Mouse (Mus musculus) G1E (cell line): ENCODE measurements around the gene Elovl4. TPM values are rescaled to one million over a fixed set of nuclear protein-coding genes. Genes with fewer than 3 reads are reported as not detected.

ENCODE experiments used
- ATAC-seq: 2 replicates; pipeline ENCODE4 v1.8.0; 2016; ENCODE audit warnings: mild to moderate bottlenecking; ENCODE audit not compliant: insufficient number of reproducible peaks, poor library complexity, low FRiP score, severe bottlenecking; ENCODE audit errors: extremely low read depth
- DNase-seq: peaks from one replicate; pipeline ENCODE4 v3.0.0; 2012; ENCODE audit warnings: low spot score
- H3K27me3 ChIP-seq: 2 replicates; pipeline ENCODE4 v1.6.1; 2012; ENCODE audit warnings: mild to moderate bottlenecking, low read length, inconsistent platforms; ENCODE audit not compliant: insufficient read depth
- H3K36me3 ChIP-seq: replicated peaks from 2 replicates; pipeline ENCODE3; 2012; ENCODE audit warnings: mild to moderate bottlenecking, inconsistent platforms
- H3K4me1 ChIP-seq: 2 replicates; pipeline ENCODE4 v1.6.1; 2012; ENCODE audit warnings: low read depth, low read length, inconsistent platforms, mixed read lengths; ENCODE audit not compliant: insufficient read depth
- H3K4me3 ChIP-seq: 2 replicates; pipeline ENCODE4 v1.5.1; 2012; ENCODE audit warnings: low read depth, mild to moderate bottlenecking, inconsistent platforms, low read length, moderate library complexity, mixed read lengths
- H3K9me3 ChIP-seq: replicated peaks from 2 replicates; pipeline ENCODE4 v1.6.1; 2012; ENCODE audit warnings: inconsistent platforms
- CTCF ChIP-seq: IDR thresholded peaks from 2 replicates; pipeline ENCODE4 v1.5.1; 2012; ENCODE audit warnings: low read depth, low read length, inconsistent platforms, mixed read lengths
- GATA1 ChIP-seq: IDR thresholded peaks from 2 replicates; pipeline ENCODE4 v1.6.1; 2012; ENCODE audit warnings: borderline replicate concordance, low read length, inconsistent platforms, mixed read lengths
- GATA2 ChIP-seq: IDR thresholded peaks from 2 replicates; pipeline ENCODE4 v1.6.1; 2012; ENCODE audit warnings: low read depth, low read length, inconsistent platforms, borderline replicate concordance
- POLR2AphosphoS5 ChIP-seq: IDR thresholded peaks from 2 replicates; pipeline ENCODE4 v1.6.1; 2012; ENCODE audit warnings: low read depth, low read length, inconsistent platforms; ENCODE audit not compliant: insufficient replicate concordance
- TAL1 ChIP-seq: conservative IDR thresholded peaks from 2 replicates; pipeline ENCODE4 v1.6.1; 2012; ENCODE audit warnings: low read depth, low read length, inconsistent platforms, mixed read lengths
- polyA plus RNA-seq: library from polyadenylated mRNA; stranded (reverse); fragments of >175 nt; gene quantifications from 2 replicates; pipeline ENCODE4 v1.2.3, GENCODE M21; 2012
- total RNA-seq, 2 experiments: library from RNA; stranded (forward) in 1 of 2; stranded (reverse) in 1 of 2; fragments of 200-1000 nt in 1 of 2; fragments of >200 nt in 1 of 2; fragmentation: Nextera tagmentation in 1 of 2; gene quantifications; 2 replicates each; pipeline ENCODE4 v1.2.3; 2014 to 2017

The Elovl4 gene
- total RNA-seq (2014; fragmentation: Nextera tagmentation) (not detected in 2 replicates), total RNA-seq (2017) (0.06 TPM in 1 of 2 replicates, not detected in the other), polyA plus RNA-seq (not detected in 2 replicates)

- ATAC-seq (no peak), DNase-seq (peak; percentile 4)
- no peak within 1 kb of the TSS for H3K4me3 ChIP-seq
- no peaks in the 10 kb centered on the region for H3K9me3 ChIP-seq
- no peaks in the 10 kb centered on the region for H3K36me3 ChIP-seq
- no peaks in the 10 kb centered on the region; the same call in 1 of the 2 replicates for H3K4me1 ChIP-seq
- H3K27me3 ChIP-seq: peaks cover 8% of the 10 kb centered on the region; the same call in 1 of the 2 replicates
- no peak for TF ChIP-seq CTCF
- no peak for TF ChIP-seq GATA1
- no peak for TF ChIP-seq TAL1
- TF ChIP-seq GATA2: no peak
- TF ChIP-seq POLR2AphosphoS5: no peak
Observed at GRCm38 (mm10) chr9:83805977-83806815, at the start of gene Elovl4. Gene Elovl4 (minus strand): TSS chr9:83806277.

DNA sequence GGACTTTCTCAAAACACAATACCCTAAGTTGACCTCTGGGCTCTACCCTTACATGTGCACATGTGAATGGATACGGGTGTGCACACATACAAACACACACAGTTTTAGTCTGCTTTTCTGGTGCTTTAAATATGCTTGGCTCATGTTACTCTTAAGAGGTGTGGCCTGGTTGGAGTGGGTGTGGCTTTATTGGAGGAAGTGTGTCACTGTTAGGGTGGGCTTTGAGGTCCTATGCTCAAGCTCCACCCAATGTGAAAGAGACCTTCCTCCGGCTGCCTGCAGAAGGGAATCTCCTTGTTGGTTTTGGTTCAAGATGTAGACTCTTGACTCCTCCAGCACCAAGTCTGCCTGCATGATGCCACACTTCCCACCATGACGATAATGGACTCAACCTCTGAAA, 46.4 kb upstream of the Elovl4 start:
- TF ChIP-seq GATA2: no peak
- TF ChIP-seq GATA1: no peak
- TF ChIP-seq POLR2AphosphoS5: no peak
- TF ChIP-seq CTCF: no peak
- no peak for TF ChIP-seq TAL1
- H3K4me1 ChIP-seq: no peaks in the 10 kb centered on the region
- H3K27me3 ChIP-seq: no peaks in the 10 kb centered on the region
- ATAC-seq (no peak), DNase-seq (no peak)
- H3K36me3 ChIP-seq: peaks cover 72% of the 10 kb centered on the region
- no peak overlapping the region for H3K4me3 ChIP-seq
- H3K9me3 ChIP-seq: no peaks in the 10 kb centered on the region

GRCm38 (mm10) chr9:83834748-83835313, 28.8 kb upstream of the Elovl4 start:
- Histone ChIP-seq H3K27me3 (no peaks in the 10 kb centered on the region), H3K4me3 (peak overlapping the region; percentile 95), H3K9me3 (no peaks in the 10 kb centered on the region), H3K4me1 (peaks cover 19% of the 10 kb centered on the region), H3K36me3 (peaks cover 19% of the 10 kb centered on the region)
- ATAC-seq (no peak), DNase-seq (no peak)
- TF ChIP-seq TAL1: no peak
- no peak for TF ChIP-seq GATA2
- TF ChIP-seq GATA1: no peak

- Histone ChIP-seq H3K4me1 (peaks cover 19% of the 10 kb centered on the region), H3K27me3 (no peaks in the 10 kb centered on the region), H3K9me3 (no peaks in the 10 kb centered on the region), H3K36me3 (peaks cover 15% of the 10 kb centered on the region), H3K4me3 (peak within 1 kb of the TSS; percentile 95)
- peak; percentile 75 for DNase-seq
- TF ChIP-seq GATA1 (no peak), CTCF (no peak), POLR2AphosphoS5 (no peak), TAL1 (no peak), GATA2 (no peak)
- peak; percentile 98 for ATAC-seq
Observed at GRCm38 (mm10) chr9:83833811-83834747, 28.0 kb upstream of the Elovl4 start, which contains the start of gene Ttk. Gene Ttk (plus strand): TSS chr9:83834689.

GRCm38 (mm10) chr9:83831152-83831551, 25.1 kb upstream of the Elovl4 start:
- H3K4me1 ChIP-seq: peaks cover 17% of the 10 kb centered on the region
- TF ChIP-seq TAL1 (no peak), GATA1 (no peak), GATA2 (no peak), CTCF (no peak), POLR2AphosphoS5 (no peak)
- no peak for DNase-seq
- no peaks in the 10 kb centered on the region for H3K36me3 ChIP-seq
- no peak overlapping the region for H3K4me3 ChIP-seq
- no peaks in the 10 kb centered on the region for H3K9me3 ChIP-seq
- 0 out of 2 replicates have a peak, but pooled peaks cover 4% of the 10 kb centered on the region for H3K27me3 ChIP-seq
- ATAC-seq: no peak
